Mouse (Mus musculus): ENCODE results near the gene Cpm.
A peak's percentile ranks its signal among the peaks of the same experiment; 100 is the strongest.

The Cpm gene

DNA sequence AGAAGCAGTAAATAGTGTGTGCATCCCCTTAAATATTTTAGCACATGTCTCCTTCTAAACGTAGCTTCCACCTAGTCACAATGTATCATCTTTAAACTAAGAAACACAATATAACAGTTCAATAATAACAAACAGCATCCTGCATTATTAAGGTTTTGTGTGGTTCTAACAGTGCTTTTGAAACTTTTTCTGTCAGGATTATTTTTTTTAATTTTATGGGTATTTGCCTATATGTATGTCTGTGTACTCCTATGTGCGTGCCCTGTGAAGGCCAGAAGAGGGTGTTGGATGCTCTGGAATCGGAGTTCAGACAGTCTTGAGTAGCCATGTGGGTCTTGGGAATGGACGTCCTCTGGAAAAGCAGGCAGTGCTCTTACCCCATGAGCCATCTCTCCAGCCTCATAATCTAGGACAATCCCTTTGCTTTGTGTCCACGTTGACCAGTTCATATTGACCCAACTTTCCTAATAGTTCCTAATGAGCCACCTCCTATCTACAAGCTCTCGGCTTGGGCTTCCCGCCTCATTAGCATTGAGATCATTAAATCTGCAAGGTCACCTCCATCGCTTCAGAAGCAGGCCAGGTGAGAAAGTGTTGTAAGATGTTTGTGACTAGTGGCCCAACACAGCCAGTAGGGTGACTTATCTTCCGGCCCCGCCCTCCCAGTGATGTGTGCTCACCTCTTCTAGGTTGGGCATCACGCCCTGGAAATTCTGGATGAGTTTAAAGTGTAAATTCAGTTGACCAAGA, 20.2 kb downstream of the Cpm start:
- no peak for DNase-seq (ENCODE audit: low spot score in 2 of 2)

DNA sequence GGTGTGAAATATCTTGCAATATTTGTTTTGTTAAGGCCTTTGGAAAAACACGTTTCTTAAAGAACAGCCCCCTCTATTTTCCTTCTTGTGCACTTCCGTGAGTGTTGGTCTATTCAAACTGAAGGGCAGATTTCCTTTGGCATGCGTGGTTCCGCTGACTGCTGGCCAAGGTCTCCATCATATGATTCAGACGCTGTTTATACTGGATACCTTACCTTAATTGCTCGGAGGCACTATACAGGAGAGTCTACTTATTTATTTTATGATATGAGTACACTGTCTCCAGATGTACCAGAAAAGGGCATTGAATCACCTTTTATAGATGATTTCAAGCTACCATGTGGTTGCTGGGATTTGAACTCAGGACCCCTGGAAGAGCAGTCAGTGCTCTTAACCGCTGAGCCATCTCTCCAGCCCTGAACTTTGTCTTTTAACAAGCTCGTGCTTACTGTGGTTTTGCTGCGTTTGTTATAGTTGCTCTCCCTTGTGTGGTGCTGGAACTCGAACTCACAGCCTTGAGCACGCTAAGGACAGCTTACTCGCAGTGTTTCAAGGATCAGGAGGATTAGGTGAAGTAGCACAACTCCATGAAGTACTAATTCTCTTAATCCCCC, 20.8 kb downstream of the Cpm start:
- no peak for DNase-seq (ENCODE audit: low spot score in 2 of 2)

DNA sequence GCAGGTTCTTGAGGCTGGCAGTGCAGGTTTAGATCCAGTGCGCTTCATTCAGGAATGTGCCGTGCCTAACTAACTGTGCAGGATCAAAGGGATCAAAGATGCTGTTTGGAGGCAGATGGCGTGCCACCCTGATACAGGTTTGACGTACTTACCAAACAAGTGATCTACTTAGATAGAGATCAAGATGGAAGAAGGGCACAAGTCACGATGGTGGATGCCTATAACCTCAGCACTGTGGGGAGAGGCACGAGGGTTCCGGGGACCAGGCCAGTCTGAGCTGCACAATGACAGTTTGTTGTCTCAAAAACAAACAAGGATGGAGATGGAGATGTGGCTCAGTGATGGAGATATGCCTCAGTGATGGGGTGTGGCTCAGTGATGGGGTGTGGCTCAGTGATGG, 21.4 kb downstream of the Cpm start:
- DNase-seq (ENCODE audit: low spot score in 2 of 2) = no peak

DNA sequence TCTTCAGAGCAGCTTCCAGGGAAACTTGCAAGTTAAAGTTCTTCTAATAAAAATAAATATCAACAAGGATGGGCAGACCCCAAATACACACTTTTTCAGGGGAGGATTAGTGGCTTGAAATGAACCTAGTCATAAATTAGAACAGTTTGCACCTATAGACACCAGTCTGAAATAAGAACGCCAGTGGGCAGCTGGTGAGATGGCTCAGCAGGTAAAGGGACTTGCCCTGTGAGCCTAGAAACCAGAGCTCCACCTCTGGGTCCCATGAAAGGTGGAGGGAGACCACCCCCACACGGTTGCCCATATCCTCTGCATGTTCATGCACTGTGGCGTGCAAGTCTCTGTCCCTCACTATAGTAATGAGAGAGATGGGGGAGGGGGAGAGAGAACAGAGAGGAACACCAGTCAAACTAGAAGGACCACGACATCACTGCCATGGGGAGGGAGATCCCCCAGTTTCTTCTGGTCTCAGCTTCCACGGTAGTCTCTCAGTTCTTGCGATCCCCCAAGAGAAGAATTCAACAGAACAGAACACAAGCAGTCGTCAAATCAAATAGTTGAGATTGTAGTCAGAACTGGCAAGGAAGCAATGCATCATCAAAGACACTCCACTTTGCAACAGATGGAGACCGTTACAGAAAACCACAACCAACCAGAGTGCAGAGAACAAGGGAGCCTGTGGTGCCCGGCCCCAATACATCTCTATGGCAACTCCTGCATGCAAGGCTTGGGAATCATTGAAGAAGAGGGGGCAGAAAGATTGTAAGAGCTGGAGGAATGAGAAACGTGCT, 22.5 kb downstream of the Cpm start:
- DNase-seq (ENCODE audit: low spot score in 2 of 2) = peak; percentile 49 to 53

DNA sequence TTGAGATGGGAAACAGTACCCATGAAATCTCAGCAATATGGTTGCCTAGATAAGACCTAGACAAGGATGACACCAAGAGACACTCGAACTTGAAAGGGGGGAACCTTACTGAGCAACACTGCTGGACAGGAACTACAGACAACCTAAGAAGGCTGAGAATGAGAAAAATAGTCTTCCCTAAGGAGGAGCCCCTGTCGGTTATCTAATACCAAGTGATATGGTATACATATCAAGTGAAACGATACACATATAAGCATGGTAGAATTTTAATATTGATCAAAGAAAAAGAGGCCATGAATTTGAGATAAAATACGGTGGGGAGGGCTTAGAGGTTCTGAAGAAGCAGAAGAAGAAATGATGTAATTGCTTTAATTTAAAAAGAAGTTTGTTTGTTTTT, 23.1 kb downstream of the Cpm start:
- DNase-seq (ENCODE audit: low spot score in 2 of 2) = no peak

DNA sequence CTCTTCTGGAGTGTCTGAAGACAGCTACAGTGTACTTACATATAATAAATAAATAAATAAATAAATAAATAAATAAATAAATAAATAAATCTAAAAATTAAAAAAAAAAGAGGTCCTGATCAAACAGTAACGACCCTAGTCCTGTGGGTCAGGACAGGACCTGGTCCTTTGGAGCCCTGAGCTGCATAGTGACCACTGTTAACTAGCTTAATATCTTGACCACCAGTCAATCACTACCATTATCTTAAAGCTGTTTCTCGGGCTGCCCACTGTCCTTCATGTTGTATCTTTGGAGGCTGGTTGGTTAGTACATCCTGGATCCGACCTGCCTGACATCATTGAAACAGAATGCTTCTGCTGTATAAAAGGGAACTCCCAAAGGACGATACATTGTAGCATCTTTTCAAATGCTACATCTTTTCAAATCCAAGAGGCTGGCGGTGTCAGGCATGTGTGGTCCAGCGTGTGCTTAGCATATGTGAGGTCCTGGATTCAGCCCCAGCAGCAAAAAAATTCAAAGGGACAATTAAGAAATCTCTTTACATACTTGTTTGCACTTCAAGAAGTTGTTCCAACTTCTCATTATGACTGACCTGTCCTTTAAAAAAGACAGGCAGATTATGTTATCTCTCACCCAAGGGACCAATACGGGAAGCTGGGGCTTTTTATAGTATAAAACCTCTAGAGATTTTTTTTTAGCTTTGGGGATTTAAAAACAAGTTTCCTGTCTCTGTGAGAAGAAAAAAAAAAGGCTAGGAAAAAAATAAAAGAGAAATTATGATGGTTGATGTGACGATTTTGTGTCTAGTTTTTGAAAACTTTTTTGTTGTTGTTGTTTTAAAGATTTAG, 23.9 kb downstream of the Cpm start:
- DNase-seq (ENCODE audit: low spot score in 2 of 2) = no peak

DNA sequence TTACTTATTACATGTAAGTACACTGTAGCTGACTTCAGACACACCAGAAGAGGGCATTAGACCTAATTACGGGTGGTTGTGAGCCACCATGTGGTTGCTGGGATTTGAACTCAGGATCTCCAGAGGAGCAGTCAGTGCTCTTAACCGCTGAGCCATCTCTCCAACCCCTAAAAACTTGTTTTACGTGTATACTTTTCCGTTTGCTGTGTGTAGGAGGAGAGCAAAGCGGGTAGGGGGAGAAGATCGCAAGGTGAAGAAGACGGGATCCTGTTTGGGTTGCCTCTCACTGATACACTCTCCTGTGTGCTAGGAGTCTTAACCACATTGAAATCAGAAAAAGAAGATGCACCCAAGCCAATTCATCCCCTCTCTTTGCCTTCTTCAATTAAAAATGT, 24.5 kb downstream of the Cpm start:
- DNase-seq (ENCODE audit: low spot score in 2 of 2) = no peak

DNA sequence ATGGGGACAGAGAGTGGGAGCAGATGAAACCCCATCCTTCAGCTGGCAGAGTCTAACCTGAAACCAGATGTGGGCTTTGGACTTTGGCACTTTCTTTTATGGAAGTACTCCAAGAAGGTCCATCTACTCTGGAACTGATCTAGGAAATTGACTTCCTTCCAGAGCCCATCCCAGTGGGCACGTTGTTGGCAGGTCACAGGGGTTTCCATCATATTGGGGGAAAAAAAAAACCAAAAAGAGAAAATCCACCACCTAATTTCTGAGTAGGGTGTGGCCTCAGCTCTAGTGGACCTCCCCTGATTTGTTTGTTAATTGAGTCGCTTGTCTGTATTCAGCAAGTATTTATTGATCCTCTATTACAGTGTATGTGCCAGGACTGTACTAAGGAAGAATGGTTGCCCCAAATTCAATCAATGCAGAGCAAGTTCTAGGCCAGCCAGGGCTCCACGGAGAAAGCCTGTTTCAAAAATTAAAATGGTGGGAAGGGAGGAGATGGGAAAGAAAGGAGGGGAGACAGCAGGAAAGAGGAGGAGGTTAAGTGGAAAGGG, 25.4 kb downstream of the Cpm start:
- DNase-seq (ENCODE audit: low spot score in 2 of 2) = no peak

DNA sequence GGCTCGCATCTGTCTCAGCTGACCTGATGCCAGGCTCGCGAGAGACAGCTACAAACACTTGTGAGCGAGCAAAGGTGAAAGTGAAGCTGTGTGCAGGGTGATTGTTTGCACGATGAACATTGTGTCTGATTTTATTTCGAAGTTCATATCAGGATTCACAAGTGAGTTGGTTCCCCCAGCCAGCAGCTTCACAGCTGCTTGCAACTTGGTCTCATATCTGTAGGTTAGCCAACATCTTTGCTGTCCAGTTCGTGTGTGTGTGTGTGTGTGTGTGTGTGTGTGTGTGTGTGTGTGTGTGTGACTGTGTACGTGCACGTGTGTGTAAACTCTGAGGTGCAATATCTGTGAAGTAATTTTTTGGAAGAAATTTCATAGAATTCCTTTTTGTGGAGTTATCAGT, 26.2 kb downstream of the Cpm start:
- DNase-seq (ENCODE audit: low spot score in 2 of 2) = no peak

DNA sequence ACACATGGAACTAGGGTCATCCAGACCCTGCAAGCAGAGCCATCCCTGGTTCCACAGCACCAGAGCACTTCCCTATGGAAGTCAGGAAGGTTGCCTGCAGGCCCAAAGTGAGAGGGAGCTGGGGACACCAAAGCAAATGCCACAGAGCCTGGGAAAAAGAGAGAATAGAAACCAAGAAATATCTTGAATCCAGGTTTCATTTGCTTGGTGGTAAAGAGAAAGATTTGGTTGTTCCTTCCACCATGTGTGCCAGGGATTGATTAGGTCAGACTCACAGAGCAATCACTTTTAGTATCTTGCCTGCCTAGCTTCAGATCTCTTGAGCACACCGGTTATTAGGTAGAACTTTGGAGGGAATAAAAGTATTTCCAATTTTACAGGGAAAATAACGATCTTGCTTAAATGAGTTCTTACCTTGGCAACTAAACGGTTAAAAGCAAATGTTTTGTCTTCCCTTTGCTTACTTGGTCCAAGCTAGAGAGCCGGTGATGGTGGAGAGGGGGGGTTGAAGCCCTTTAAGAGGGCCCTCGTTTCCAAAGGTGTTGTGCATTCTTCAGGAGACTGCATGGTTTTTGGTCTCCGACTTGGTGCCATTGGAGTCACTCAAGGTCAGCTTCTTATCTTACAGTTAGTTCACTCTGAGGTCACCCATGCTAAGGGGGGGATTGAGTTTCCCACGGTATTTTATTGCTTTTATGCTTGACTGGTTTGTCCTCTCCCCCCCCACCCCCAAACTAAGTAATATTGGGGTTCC, 26.8 kb downstream of the Cpm start:
- no peak for DNase-seq (ENCODE audit: low spot score in 2 of 2)

DNA sequence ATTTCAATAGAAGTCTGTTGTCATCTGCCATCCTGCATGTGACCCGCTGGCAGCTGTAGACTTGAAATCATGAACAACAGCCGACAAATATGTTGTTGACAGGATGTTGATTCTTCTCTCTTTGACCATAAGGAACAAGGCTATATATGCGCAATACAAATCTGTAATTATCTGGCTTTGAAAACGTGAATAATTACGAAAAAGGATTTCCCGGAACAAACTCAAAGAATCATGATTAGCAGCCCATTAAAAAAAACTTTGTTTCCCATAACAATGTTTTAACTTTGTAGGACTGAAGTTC, 27.3 kb downstream of the Cpm start:
- DNase-seq (ENCODE audit: low spot score in 2 of 2) = no peak

DNA sequence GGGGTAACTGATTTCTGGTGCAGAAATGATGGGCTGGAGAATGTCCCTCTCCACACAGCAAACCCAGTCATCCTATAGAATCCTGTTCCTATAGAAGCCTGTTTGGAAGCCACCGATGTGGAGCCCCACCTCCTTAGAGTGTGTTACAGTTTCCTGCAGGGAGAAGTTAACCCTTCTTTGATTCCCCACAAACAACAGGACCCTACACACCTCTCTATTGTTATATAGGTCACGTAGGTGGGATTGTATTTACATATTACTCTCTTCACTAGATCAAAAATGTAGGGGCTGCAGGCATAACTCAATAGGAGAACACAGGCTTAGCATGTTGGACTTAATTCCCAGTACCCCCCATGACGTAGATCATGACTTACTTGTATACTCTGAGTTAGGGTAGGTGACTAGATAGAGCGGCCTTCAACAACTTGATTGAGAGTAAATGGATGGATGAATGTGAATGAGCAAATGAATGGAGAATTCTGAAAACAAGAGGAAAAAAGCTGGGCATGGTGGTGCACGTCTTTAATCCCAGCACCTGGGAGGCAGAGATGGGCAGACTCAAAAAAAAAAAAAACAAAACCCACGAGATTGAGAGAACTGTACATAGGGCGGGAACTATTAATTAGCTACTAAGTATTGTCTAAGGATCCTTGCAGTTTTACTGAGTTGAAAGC, 27.8 kb downstream of the Cpm start:
- DNase-seq (ENCODE audit: low spot score in 2 of 2) = no peak

DNA sequence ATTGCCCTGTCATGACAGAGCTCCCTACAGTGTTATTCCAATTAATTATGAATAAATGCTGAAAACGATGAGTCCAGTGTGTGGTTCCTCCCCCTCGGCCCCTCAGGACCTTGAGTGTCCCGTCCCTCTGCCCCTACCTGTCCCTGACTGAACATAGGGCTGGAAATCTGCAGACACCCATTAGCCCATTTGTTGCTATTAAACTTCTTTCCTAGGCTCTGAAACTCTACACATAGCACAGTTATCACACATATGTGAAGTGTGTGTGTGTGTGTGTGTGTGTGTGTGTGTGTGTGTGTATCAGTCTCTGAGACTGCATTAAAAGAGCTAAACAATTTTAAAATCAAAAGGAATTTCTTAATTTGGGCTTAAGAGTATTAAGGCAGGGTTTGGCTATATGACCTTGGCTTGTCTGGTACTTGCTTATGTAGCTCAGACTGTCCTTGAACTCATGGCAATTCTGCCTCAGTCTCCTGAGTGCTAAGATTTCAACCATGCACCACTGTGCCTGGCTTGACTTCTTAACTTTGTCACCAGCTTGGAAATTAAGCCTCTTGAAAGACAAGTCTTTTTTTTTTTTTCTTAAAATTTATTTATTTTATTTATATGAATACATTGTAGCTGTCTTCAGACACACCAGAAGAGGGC, 28.5 kb downstream of the Cpm start:
- DNase-seq (ENCODE audit: low spot score in 2 of 2) = no peak

DNA sequence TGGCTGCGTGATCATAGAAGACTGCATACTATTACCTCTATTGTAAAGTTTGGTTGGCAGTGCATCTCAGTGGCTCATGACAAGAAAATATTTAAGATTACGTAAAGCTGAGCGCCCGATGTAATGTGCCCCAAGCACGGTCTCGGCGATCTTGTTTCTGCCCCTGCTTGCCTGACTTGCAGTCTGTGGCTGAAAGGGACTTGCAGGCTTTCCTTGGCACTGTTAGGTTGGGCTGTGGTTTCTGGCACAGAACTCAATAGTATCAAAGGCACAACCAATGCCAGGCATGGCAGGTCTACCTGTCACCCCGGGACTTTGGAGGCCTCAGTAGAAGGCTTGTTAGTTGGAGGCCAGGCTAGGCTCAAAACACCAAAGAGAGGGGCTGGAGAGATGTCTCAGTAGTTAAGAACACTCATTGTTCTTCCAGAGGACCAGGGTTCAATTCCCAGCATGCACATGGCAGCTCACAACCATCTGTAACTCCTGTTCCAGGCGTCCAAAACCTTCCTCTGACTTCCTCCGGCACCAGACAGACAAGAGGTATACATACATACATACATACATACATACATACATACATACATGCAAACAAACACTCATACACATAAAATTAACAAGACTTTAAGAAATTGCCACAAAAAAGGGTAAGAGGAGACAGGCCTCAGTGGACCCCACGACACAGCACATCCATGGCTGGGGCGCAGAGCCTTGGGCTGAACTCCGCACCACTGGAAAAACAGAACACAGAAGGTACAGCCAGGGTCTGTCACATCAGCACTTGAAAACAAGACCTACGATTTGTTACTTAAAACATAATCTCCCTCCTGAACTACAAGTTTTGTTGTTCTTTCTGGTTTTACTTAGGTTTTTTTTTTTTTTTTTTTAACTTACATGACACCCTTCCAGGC, 29.5 kb downstream of the Cpm start:
- DNase-seq (ENCODE audit: low spot score in 2 of 2) = no peak

DNA sequence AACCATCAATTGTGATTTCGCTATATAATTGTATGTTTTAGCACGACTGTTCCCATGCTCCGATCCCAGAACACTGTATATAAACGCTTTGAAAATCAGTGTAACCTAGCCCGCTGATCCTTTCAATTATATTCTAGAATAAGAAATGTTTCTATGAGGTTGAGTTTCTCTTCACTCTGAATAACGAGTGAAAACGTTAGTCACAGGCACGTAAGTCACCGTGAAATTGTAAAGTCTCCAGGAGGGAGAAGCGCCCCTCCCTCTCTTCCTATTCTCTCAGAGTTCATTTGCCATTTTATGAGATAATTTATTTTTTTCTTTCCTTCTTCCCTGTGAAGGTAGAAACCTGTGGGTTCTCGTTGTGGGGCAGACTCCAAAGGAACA, 30.1 kb downstream of the Cpm start:
- DNase-seq (ENCODE audit: low spot score in 2 of 2) = no peak

DNA sequence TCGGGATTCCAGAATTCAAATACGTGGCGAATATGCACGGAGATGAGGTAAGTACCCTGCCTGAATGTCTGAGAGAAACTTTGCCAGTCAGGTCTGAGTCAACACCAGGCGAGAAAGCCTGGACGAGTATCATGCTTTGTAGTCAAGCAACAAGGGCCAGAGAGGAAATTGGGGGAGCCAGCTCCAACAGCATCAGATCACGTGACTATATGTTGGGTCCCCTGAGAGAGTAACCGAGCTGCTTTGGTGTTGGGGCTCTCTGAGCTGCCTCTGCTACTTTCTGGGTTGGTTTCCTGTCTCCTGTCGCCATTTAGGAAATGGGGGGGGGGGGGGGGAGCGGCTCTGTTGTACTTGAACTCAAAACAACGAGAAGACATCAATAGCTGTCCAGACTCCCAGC, 30.5 kb downstream of the Cpm start:
- peak; percentile 58 to 68 for DNase-seq (ENCODE audit: low spot score in 2 of 2)

DNA sequence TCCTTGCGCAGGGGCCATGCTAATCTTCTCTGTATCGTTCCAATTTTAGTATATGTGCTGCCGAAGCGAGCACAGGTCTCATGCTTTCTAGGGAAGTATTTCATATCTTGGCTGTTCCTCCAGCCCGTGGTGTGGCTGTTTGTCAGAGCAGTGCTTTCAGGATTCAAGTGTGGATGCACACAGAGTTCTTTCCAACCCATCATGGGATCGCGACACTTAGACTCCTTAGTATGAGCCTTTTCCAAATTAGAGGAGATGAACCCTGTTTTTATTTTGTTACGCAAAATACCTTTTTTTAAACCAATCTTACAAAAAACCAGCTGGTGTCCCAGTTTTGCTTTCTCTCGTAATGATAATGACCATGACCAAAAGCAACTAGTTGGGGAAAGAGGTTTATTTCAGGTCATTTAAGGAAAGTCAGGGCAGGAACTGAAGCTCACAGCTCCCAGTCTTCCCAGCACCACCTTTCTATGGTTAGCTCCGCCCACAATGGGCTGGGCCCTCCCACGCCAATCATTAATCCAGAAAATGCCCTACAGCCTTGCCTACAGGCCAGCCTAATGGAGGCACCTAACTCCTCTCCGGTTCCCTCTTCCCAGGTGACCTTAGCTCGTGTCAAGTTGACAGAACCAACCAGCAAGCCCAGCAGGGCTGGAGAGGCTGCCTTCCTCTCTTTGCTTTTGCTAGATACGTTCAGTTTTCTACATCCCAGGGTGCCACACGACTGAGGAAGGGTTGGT, 33.2 kb downstream of the Cpm start:
- no peak for DNase-seq (ENCODE audit: low spot score in 2 of 2)

DNA sequence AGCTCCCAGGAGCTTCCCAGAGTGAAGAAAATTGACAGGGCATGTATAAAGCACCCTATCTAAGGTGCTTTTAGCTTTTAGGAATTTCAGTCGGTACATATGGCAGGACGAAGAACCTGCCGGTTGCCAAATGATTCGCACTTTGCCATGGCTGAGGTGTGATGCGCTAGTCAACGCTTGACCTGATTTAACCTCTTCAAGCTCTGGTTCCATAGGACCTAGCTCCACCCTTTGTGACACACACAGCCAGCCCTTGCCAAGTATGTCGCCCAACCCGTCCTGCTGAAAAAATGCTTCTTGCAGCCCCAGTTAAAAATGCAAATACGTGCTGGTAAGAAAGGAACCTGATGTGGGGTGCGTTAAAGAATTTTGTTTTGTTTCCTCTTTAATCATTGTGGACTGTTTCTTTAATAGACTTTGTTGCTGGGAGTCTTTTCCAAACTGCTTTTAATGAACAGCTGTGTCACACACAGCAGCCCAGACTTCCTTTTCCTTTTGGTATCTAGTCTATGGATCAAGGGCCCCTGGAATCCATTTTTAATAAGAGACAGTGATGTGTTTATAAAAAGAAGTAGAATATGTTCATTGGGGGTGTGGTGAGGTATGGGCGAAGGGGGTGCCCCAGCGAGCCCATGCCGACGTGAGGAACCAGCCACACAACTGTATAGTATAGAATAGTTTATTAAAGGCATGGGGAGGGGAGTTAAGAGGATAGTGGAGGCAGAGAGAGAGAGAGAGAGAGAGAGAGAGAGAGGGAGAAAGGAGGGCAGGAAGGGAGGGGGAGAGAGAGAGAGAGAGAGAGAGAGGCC, 34.0 kb downstream of the Cpm start:
- DNase-seq (ENCODE audit: low spot score in 2 of 2) = no peak

All from thymus, postnatal 10 days (tissue).